Mouse (Mus musculus): ENCODE measurements around the gene Nedd9.
"Not testable (repeated sequence)": the region's sequence is repeated elsewhere in the genome, so short reads cannot be mapped to it uniquely, and the experiment has no call there.

The Nedd9 gene

DNA sequence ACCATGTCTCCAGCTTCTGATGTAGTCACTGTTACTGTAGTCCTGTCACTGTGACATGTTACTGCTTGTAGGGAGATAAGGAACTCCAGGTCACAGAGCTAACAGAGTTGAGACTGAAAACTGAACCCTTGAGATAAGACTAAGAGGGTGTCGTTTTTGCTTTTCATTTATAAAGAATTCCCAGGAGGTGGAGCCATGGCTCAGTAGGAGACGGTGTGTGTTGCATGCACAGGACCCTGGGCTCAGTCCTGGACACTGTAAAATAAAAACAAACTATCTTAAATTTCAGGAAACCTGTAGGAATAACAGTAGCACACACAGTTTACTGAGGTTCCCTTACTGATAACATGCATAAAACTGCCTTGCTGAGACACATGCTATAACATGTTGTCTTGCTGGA, 188.6 kb downstream of the Nedd9 start:
- no peak for DNase-seq (ENCODE audit: low spot score)

DNA sequence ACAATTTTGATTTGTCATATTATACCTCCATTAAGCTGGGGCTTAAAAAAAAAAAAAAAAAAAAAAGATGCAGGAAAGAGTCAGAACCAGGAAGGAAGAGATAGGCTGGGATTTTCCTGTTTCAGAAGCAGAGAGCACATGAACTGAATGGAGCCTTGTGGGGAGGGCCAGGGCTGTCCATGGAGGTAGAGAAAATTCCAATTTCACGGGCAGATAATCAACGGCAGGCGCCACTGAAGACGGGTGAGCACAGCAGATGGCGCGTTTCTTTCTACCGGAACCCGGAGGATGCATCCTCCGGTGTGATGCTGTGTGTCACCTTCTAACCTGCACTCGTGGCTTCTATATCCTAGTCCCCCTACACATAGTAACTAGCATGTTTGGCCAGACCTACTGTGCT, 190.8 kb downstream of the Nedd9 start:
- no peak for DNase-seq (ENCODE audit: low spot score)

DNA sequence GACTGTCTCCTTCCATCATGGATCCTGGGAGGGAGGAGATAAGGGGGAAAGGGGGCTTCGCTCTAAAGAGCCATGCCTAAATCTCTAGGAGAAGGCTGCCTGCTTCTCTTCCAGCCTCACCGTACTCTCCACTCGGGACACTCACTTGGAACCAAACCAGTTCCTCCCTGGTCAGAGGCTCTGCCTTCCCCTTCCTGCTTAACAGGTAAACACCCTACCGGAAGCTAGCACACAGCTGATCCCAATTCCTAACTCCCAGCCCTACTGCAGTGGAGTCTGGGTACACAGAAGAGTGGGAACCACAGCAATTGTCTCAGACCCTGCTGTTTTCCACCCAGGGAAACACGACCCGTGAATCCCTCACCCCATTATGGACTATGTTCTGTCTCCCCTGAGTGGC, 191.3 kb downstream of the Nedd9 start:
- no peak for DNase-seq (ENCODE audit: low spot score)

DNA sequence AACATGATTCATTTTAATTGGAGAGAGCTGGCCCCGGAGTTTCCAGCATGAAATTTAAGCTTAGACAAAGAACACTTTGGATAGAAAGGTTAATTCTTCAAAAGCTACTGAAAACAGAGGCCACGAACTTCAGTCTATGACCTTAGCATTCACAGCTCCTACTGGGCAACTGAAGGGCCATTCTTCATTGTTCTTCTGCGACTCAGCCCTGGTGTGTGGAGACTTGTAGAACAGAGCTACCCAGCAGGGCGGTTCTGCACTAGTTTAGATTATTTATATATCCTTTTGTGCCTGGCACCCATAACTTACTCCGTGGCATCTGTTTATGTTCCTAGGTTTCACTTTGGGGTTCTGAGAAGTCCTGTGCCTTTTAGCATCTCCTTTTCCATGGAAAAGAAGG, 193.6 kb downstream of the Nedd9 start:
- no peak for DNase-seq (ENCODE audit: low spot score)

DNA sequence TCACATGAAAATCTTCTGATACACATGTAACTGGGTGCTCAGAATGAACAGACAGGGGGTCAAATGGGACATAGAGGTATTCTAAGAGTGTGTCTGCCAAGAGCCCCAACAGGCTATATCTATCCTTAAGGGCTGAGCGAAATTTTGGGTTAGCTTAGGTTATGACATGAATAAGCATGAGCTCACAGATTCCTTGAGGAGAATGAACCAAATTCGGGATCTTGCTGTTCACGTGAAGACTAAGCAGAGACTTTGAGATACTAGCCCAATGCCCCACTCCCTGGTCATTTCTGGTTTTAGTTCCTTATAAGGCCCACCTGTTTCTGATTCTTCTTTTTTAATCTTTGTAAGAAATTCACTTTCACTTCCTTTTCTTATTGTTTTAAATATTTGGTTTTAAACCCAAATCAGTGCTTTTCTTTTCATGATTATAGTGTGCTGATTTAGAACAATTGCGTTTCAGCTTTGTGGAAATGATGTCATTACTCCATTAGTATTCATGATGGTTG, 195.6 kb downstream of the Nedd9 start:
- no peak for DNase-seq (ENCODE audit: low spot score)

DNA sequence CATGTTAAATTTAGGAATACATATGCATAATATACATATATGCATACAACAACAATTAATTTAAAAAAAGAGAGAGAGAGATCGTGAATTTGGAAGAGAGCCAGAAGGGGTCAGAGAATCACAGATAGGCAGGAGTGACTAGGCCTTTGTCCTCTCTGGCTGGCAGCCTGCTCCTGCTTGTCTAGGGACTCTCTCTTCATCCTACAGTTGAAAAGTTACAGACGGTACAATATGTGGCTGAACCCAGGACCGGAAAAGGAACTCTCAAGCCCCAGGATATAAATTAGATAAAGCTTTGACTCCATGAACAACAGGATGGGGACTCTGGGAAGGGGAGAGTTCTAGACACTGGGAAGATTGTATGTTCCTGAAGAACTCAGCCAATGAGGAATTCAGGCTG, 200.9 kb downstream of the Nedd9 start:
- no peak for DNase-seq (ENCODE audit: low spot score)

DNA sequence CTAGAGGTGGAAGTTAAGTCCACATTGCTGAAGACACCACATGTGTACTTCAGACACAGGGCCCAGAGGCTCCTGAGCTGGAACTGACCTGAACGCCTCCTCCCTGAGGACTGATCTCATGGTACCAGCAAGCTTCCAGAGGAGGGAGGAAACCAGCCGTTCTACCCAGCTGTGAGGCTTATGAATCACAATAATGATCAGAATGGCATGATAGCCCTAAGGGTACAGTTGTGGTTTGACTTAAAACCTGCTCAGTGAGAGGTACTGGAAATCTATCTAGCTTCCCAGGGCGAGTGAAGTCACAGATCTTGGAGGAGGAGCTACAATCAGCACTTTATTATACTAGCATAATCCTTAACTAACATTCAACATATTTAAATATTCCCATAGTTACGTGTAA, 201.7 kb downstream of the Nedd9 start:
- DNase-seq (ENCODE audit: low spot score): no peak

DNA sequence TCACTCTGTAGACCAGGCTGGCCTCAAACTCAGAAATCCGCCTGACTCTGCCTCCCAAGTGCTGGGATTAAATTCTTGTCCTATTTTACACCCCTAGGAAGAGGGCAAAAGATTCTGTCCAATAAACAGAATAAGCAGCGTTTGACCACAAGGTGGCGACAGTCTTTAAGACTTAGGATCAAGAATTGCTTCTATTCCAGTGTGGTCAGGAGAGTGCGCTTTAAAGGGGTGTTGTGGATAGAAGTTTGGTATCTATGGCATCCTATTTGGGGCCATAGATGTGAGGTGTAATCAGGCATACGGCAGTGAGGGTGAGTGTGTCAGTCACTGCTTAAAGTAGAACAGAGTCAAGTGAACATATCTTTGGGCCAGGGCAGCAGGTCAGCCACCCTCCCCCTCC, 203.9 kb downstream of the Nedd9 start:
- peak; percentile 84 for DNase-seq (ENCODE audit: low spot score)

DNA sequence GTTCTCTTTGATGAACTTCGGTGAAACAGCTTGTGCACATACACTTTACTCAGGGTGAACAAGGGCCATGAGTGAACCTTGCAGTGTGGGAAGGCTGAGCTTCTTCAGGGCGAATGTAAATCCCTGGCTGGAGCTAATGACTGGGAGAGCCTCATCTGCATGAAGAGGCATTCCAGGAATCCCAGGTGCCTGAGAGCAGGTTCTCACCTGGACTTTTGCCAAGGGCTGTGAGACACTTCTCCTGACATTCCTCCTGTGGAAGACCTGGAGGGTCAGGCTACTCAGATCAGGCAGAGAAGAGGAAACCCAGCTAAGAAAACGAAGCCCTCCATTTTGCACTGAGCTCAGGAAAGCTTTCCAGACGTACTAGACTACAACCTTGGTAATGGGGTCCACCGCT, 206.5 kb downstream of the Nedd9 start:
- no peak for DNase-seq (ENCODE audit: low spot score)

DNA sequence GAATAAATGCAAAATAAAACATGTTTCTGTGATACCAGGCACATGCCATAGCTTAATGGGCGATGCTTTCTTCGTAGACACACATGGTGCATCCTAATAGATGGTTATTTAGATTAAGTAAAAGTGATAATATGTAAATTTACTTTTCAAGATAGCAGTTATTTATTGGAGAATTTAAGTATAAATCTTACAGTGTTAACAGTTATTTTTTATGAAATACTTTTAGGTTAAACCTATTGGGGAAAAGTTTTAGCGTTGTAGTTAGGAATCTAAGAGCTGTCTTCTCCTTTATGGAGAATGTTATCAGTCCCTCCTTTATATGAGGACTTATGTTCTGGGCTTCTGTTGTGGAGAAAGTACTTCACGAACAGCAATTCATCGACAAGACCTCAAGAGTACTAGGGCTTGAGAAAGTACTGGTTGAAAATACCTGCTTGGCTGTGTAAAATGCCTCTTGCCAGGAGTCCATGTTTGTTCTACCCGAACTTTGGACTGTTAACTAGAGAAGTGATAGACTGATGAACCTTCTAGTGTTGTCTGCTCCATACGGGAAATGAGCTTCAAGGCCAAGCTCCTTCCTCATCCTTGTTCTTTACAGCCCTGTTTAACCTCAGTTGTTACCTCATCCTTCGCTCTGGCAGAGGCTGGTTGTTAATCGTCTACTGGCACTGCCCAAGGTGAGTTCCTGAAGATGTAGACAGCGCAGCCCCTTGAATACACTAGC, 213.1 kb downstream of the Nedd9 start, which contains the start of gene Gm17364:
Gm17364 (minus strand) TSS at position 51 of the 724 bp plus-strand sequence.
- DNase-seq (ENCODE audit: low spot score): no peak

DNA sequence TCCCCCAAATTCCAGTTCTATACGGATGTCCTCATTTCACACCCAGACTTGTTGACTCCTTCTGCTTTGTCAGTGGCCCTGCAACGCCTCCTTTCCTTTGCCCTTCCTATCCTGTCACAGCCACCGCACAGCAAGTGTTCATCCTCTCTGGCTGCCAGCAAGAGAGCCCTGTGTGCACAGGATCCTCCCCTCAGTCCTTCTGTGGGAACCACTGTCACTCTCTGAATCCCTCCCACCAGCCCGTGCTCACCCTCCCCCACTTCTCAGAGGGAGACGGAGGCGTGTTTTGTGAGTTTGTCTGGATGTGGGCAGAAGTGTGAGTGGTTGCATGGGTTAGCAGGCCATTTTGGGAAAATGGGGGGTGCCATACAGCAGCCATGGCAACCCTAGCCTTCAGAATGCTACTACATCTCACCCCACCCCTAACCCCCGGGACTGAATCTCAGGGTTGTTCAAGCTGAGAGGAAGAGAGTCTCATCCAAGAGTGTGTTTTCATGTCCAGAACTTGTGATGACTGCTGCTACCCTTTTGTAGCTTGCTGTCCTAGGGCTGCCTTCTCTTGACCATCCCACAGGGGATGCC, 219.2 kb downstream of the Nedd9 start:
- DNase-seq (ENCODE audit: low spot score): no peak

DNA sequence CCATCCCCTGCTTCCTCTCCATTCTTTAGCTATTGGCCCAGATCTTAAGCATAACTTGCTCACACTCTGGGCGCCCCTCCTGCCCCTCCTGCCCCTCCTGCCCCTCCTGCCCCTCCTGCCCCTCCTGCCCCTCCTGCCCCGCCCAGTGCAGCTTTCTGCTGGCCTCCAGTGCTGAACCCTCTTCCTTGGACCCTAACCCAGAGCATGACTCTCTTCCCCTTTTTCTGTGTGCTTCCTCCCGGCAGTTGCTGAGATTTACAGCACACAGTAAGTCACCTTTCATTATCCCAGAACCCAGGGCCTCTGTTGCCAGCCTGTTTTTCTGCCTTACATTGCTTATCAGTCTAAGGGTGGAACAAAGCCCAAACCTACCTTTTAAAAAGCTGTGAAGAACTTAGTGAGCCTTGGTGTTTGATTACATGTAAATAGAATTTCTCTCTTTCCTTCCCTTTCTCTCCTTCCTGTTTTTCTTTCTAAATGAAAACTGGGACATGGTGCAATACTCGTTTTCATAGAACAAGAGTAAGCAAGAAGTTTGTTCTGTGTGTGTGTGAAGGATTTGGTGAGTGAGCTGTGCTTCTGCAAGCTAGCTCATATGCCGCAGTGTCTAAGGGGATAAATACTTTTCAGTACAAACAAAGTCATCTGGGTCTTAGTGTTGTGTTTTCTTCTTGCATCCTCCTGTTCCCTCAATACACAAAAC, 223.7 kb downstream of the Nedd9 start:
- DNase-seq (ENCODE audit: low spot score): no peak

DNA sequence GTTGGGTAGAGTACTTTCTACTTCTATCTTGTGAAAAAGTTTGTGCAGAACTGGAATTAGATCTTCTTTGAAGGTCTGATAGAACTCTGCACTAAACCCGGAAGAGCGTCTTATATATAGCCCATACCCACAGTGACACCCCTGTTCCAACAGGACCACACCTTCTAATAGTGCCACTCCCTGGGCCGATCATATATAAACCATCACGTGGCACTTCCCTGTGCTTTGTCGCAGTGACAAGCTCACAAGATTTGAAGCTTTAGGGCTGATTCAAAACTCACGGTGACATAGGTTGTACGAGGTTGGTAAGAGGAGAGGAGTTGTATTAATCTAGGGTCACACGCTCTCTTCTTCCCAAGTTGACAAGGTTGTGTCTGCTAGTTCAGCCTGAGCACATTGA, 225.5 kb downstream of the Nedd9 start:
- DNase-seq (ENCODE audit: low spot score): not testable (repeated sequence)
